In the genomic region with DNA sequence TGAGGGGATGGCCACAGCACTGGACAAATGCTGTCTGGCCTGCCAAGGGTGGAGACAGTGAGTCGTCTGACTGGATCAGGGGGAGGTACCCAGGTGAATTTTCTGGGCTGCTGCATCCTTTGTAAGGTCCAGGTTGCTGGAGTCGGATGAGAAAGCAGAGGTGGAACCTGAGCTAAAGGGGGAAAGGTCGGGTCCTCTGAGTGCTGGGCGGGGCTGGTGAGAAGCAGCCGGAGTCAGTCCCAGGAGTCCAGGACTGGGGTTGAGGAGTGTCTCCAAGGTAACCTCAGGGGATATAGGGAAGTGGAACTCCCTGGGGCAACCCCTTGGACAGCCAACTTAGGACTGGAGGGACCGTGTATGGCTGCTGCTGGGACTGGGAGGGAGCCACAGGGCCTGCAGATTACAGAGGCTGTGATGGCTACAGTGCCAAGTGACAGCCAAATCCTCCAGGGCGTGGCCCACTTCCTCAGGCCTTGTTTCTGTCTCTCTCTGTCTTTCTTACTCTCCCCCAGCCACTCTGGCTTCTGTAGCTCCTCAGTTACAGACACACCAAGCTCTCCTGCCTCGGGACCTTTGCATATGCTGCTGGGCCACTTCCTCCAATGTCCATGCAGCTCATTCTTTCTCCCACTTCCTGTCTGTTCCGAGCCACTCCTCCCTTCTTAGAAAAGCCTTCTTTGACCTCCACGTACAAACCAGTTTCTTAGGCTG, we compare ENCODE assay signal across 12 mouse cellular contexts. TPM values are rescaled to one million over a fixed set of nuclear protein-coding genes. Genes with fewer than 3 reads are reported as not detected.
DNase-seq lines count a peak whose midpoint lies in the region; ATAC-seq and TF ChIP-seq lines count a peak whose summit lies in the region.
"Had no signal": no experiment of that assay in that cellular context is flagged by ENCODE, and none has a peak within 500 bp of the region (broad histone marks: within the 10 kb centered on the region; RNA-seq: fewer than 3 reads in every experiment).

No protein-coding gene starts in this region.

- H3K9me3 ChIP-seq in kidney, embryonic 15.5 days (replicated peaks), result no peaks in the 10 kb centered on the region
- no peaks in the 10 kb centered on the region for H3K9me3 ChIP-seq in MEL (replicated peaks; ENCODE audit: insufficient read depth, low read length)
- H3K9me3 ChIP-seq in limb, embryonic 15.5 days, result no peaks in the 10 kb centered on the region

- H3K4me3 ChIP-seq in kidney, embryonic 15.5 days (replicated peaks), result no peak overlapping the region
- H3K4me3 ChIP-seq in MEL (ENCODE audit: control insufficient read depth in 1 of 2, insufficient read depth in 1 of 2, low read depth in 2 of 2, low read length in 2 of 2), result no peak overlapping the region
- H3K4me3 ChIP-seq in limb, embryonic 15.5 days, result no peak overlapping the region
- H3K4me3 ChIP-seq in layer of hippocampus, adult 2 months, result no peak overlapping the region

- no peak for TF ChIP-seq EP300 in MEL (IDR thresholded peaks at IDR 0.05; ENCODE audit: low read depth in 1 of 2, low read length in 2 of 2)

- H3K4me1 ChIP-seq in kidney, embryonic 15.5 days, result peaks cover 31% of the 10 kb centered on the region
- peaks cover 0 to 16% of the 10 kb centered on the region in 2 experiments; a peak in 2 of 4 replicates for H3K4me1 ChIP-seq in MEL (ENCODE audit: control insufficient read depth in 1 of 2, insufficient read depth in 2 of 2, low read length in 2 of 2)
- peaks cover 18% of the 10 kb centered on the region for H3K4me1 ChIP-seq in limb, embryonic 15.5 days

- DNase-seq in kidney, adult 8-10 months, result no peak
- DNase-seq in 3T3-L1 (ENCODE audit: low read depth, low spot score) (peak; percentile 66), MEL (ENCODE audit: low read depth, low spot score) (peak; percentile 26)
- DNase-seq in layer of hippocampus, adult 2 months (ENCODE audit: low spot score in 2 of 2), result no peak
- DNase-seq in left cerebral cortex, postnatal 36 days (ENCODE audit: low spot score in 2 of 2), result no peak
- DNase-seq in ovary, postnatal 14 days (ENCODE audit: low spot score), result no peak
- DNase-seq: adrenal gland, postnatal 25 days; layer of hippocampus, postnatal 36 days; midbrain, embryonic 14.5 days had no signal

- ATAC-seq in kidney, embryonic 15.5 days (replicated peaks; ENCODE audit: low FRiP score), result no peak
- no peak for ATAC-seq in limb, embryonic 15.5 days (ENCODE audit: insufficient number of reproducible peaks, low FRiP score, low TSS enrichment, low read depth)

- intact Hi-C loops in left cerebral cortex, postnatal 36 days (cut with DNase I), result no loop called here

- TF ChIP-seq POLR2A in MEL (IDR thresholded peaks at IDR 0.05; ENCODE audit: control insufficient read depth in 1 of 2, insufficient read depth in 1 of 2, low read depth in 1 of 2, low read length in 2 of 2, poor library complexity in 1 of 2), result no peak

- peak overlapping the region; percentile 59 for H3K27ac ChIP-seq in kidney, embryonic 15.5 days
- no peak overlapping the region for H3K27ac ChIP-seq in MEL (ENCODE audit: control insufficient read depth, low read depth, low read length)
- peak overlapping the region; percentile 35 for H3K27ac ChIP-seq in limb, embryonic 15.5 days
- no peak overlapping the region for H3K27ac ChIP-seq in layer of hippocampus, adult 2 months

- no peak for TF ChIP-seq CTCF in MEL (IDR thresholded peaks at IDR 0.05 in 2 of 3, conservative IDR thresholded peaks at IDR 0.05 in 1 of 3; ENCODE audit: control insufficient read depth in 1 of 3, insufficient read depth in 1 of 3, low read depth in 2 of 3, low read length in 3 of 3, poor library complexity in 1 of 3, severe bottlenecking in 1 of 3)
- TF ChIP-seq CTCF in layer of hippocampus, adult 2 months (conservative IDR thresholded peaks at IDR 0.05), result no peak

- H3K79me2 ChIP-seq in MEL (ENCODE audit: control insufficient read depth, insufficient read depth, low read length, poor library complexity), result no peaks in the 10 kb centered on the region

- H3K4me2 ChIP-seq in kidney, embryonic 15.5 days, result no peak overlapping the region
- no peak overlapping the region for H3K4me2 ChIP-seq in limb, embryonic 15.5 days

- H3K36me3 ChIP-seq in kidney, embryonic 15.5 days, result no peaks in the 10 kb centered on the region
- H3K36me3 ChIP-seq in MEL (ENCODE audit: control insufficient read depth in 1 of 2, insufficient read depth in 2 of 2, low read length in 2 of 2), result no peaks in the 10 kb centered on the region
- no peaks in the 10 kb centered on the region for H3K36me3 ChIP-seq in limb, embryonic 15.5 days

- no peak overlapping the region for H3K9ac ChIP-seq in kidney, embryonic 15.5 days
- no peak overlapping the region for H3K9ac ChIP-seq in MEL (ENCODE audit: control insufficient read depth, low read depth, low read length, poor library complexity, severe bottlenecking)
- 0 out of 2 replicates have a peak overlapping the region, but pooled peaks have one; percentile 2 for H3K9ac ChIP-seq in limb, embryonic 15.5 days

- 51% methylated on average over 10 of the region's 10 CpGs for whole genome bisulfite sequencing in kidney, embryonic 15.5 days
- WGBS in limb, embryonic 15.5 days, result 53% methylated on average over 10 of the region's 10 CpGs

- H3K27me3 ChIP-seq in kidney, embryonic 15.5 days, result no peaks in the 10 kb centered on the region
- H3K27me3 ChIP-seq in MEL (ENCODE audit: control insufficient read depth in 1 of 2, insufficient read depth in 2 of 2, low read length in 2 of 2), result no peaks in the 10 kb centered on the region
- no peaks in the 10 kb centered on the region for H3K27me3 ChIP-seq in limb, embryonic 15.5 days

- TF ChIP-seq RAD21 in MEL (IDR thresholded peaks at IDR 0.05; ENCODE audit: low read depth, low read length), result no peak

TF ChIP-seq in MEL, 35 proteins besides CTCF, POLR2A, EP300 and RAD21:
- TF ChIP-seq POLR2AphosphoS2 (IDR thresholded peaks at IDR 0.05; ENCODE audit: low read length) (no peak), GATA1 (IDR thresholded peaks at IDR 0.05; ENCODE audit: low read depth, low read length) (no peak), POLR2AphosphoS5 (IDR thresholded peaks at IDR 0.05; ENCODE audit: borderline replicate concordance, low read depth, low read length) (no peak), BHLHE40 (IDR thresholded peaks at IDR 0.05; ENCODE audit: borderline replicate concordance, low read depth, low read length) (no peak), MYC (IDR thresholded peaks at IDR 0.05; ENCODE audit: low read depth, low read length) (no peak), TBP (IDR thresholded peaks at IDR 0.05; ENCODE audit: low read depth, low read length) (no peak)

RNA-seq across cellular contexts. Expression of gene Aldh3b1, which starts 6.8 kb away (rescaled TPM):
- polyA plus RNA-seq in kidney, embryonic 15.5 days (2015; fragmentation: Nextera tagmentation; extraction: Ambion mirVana), result 2.9 and 4.1 TPM in 2 replicates
- total RNA-seq in MEL (2012; rRNA removed), result 0.07 and 0.08 TPM in 2 replicates
- polyA plus RNA-seq in MEL (2012; ENCODE audit: insufficient read depth in 1 of 2, insufficient read length in 2 of 2, low read depth in 1 of 2, low replicate concordance in 2 of 2, missing spikeins in 1 of 2), result under 1 TPM in 1 of 2 experiments, not detected in 1; 0.10 TPM
- 2.7 and 4.2 TPM in 2 replicates for polyA plus RNA-seq in limb, embryonic 15.5 days (2015; fragmentation: Nextera tagmentation; extraction: Ambion mirVana)
- total RNA-seq in layer of hippocampus, adult 2 months (2021), result 1 to 10 TPM; 2.2 to 2.4 TPM
- total RNA-seq in left cerebral cortex, postnatal 36 days (2021), result 1 to 10 TPM; 2.6 to 3.8 TPM

RNA-seq across cellular contexts. Expression of gene Ndufs8, which starts 10.2 kb away (rescaled TPM):
- 344 and 353 TPM in 2 replicates for polyA plus RNA-seq in kidney, embryonic 15.5 days (2015; fragmentation: Nextera tagmentation; extraction: Ambion mirVana)
- 204 and 205 TPM in 2 replicates for total RNA-seq in MEL (2012; rRNA removed)
- 100 to 1,000 TPM in 1 of 2 experiments, not detected in 1; 243 TPM for polyA plus RNA-seq in MEL (2012; ENCODE audit: insufficient read depth in 1 of 2, insufficient read length in 2 of 2, low read depth in 1 of 2, low replicate concordance in 2 of 2, missing spikeins in 1 of 2)
- polyA plus RNA-seq in limb, embryonic 15.5 days (2015; fragmentation: Nextera tagmentation; extraction: Ambion mirVana), result 244 and 254 TPM in 2 replicates
- total RNA-seq in layer of hippocampus, adult 2 months (2021), result 100 to 1,000 TPM; 125 to 142 TPM
- total RNA-seq in left cerebral cortex, postnatal 36 days (2021), result 100 to 1,000 TPM; 137 to 152 TPM

RNA-seq across cellular contexts. Expression of gene Unc93b1, which starts 12.2 kb away (rescaled TPM):
- 18.3 and 21.2 TPM in 2 replicates for polyA plus RNA-seq in kidney, embryonic 15.5 days (2015; fragmentation: Nextera tagmentation; extraction: Ambion mirVana)
- total RNA-seq in MEL (2012; rRNA removed), result 4.3 and 4.7 TPM in 2 replicates
- 1 to 10 TPM in 1 of 2 experiments, not detected in 1; 8.2 TPM for polyA plus RNA-seq in MEL (2012; ENCODE audit: insufficient read depth in 1 of 2, insufficient read length in 2 of 2, low read depth in 1 of 2, low replicate concordance in 2 of 2, missing spikeins in 1 of 2)
- polyA plus RNA-seq in limb, embryonic 15.5 days (2015; fragmentation: Nextera tagmentation; extraction: Ambion mirVana), result 26.1 and 30.5 TPM in 2 replicates
- total RNA-seq in layer of hippocampus, adult 2 months (2021), result 10 to 100 TPM; 11.4 to 16.1 TPM
- 10 to 100 TPM; 16.2 to 16.5 TPM for total RNA-seq in left cerebral cortex, postnatal 36 days (2021)

RNA-seq across cellular contexts. Expression of gene Tcirg1, which starts 15.9 kb away (rescaled TPM):
- polyA plus RNA-seq in kidney, embryonic 15.5 days (2015; fragmentation: Nextera tagmentation; extraction: Ambion mirVana), result 43.9 and 54.6 TPM in 2 replicates
- 17.0 and 21.4 TPM in 2 replicates for total RNA-seq in MEL (2012; rRNA removed)
- 10 to 100 TPM in 1 of 2 experiments, not detected in 1; 32.6 TPM for polyA plus RNA-seq in MEL (2012; ENCODE audit: insufficient read depth in 1 of 2, insufficient read length in 2 of 2, low read depth in 1 of 2, low replicate concordance in 2 of 2, missing spikeins in 1 of 2)
- 46.3 and 52.4 TPM in 2 replicates for polyA plus RNA-seq in limb, embryonic 15.5 days (2015; fragmentation: Nextera tagmentation; extraction: Ambion mirVana)
- total RNA-seq in layer of hippocampus, adult 2 months (2021), result 10 to 100 TPM; 20.0 to 24.9 TPM
- 10 to 100 TPM; 15.7 to 19.6 TPM for total RNA-seq in left cerebral cortex, postnatal 36 days (2021)

RNA-seq across cellular contexts. Expression of gene Aldh3b3, which starts 35.6 kb away (rescaled TPM):
- polyA plus RNA-seq in kidney, embryonic 15.5 days (2015; fragmentation: Nextera tagmentation; extraction: Ambion mirVana), result 0.06 TPM in 1 of 2 replicates, not detected in the other
- not detected in 2 replicates for total RNA-seq in MEL (2012; rRNA removed)
- polyA plus RNA-seq in MEL (2012; ENCODE audit: insufficient read depth in 1 of 2, insufficient read length in 2 of 2, low read depth in 1 of 2, low replicate concordance in 2 of 2, missing spikeins in 1 of 2), result not detected
- 3.7 and 6.7 TPM in 2 replicates for polyA plus RNA-seq in limb, embryonic 15.5 days (2015; fragmentation: Nextera tagmentation; extraction: Ambion mirVana)
- total RNA-seq in layer of hippocampus, adult 2 months (2021), result not detected
- total RNA-seq in left cerebral cortex, postnatal 36 days (2021), result under 1 TPM in 1 of 2 experiments, not detected in 1; 0.27 TPM
- total RNA-seq: hematopoietic stem cell, adult 5-6 weeks; layer of hippocampus, postnatal 36 days had no signal
- polyA plus RNA-seq: midbrain, embryonic 14.5 days had no signal

Comparison
In these comparisons a context has a peak if more than half of its experiments do, and no peak if none do; other contexts are left out.
1. H3K27ac ChIP-seq: peak in kidney, embryonic 15.5 days (single experiment) and limb, embryonic 15.5 days (single experiment); none in MEL (single experiment) and layer of hippocampus, adult 2 months (single experiment).
2. DNase-seq: peak in 3T3-L1 (single experiment) and MEL (single experiment); none in kidney, adult 8-10 months (0 of 2), layer of hippocampus, adult 2 months (0 of 2), left cerebral cortex, postnatal 36 days (0 of 2) and ovary, postnatal 14 days (single experiment).